Mouse (Mus musculus): Measurements from ENCODE around the gene Gm17720.

GRCm38 (mm10) chr8:110102653-110103052 is at the start of gene Gm17720:
- TF ChIP-seq POLR2A (IDR thresholded peaks at IDR 0.05; ENCODE audit: borderline replicate concordance, low read depth, low read length) (no peak), CTCF (IDR thresholded peaks at IDR 0.05; ENCODE audit: low read depth, low read length) (no peak)

Data from bone marrow macrophage, adult 2 months (primary cell).